In genomic region chr14:77536592-77536991, GRCm38 (mm10) we compare ENCODE assay signal across 21 mouse cellular contexts.
"Had no signal": no experiment of that assay in that cellular context is flagged by ENCODE, and none has a peak within 500 bp of the region (broad histone marks: within the 10 kb centered on the region; RNA-seq: fewer than 3 reads in every experiment).

No protein-coding gene starts in this region.

- H3K4me3 ChIP-seq: limb, embryonic 12.5 days; limb, embryonic 15.5 days; megakaryocyte, embryonic 14.5 days; midbrain, embryonic 10.5 days; midbrain, embryonic 15.5 days; neural tube, embryonic 12.5 days; neural tube, embryonic 15.5 days; stomach, embryonic 15.5 days had no signal

- H3K27ac ChIP-seq: limb, embryonic 12.5 days; limb, embryonic 15.5 days; liver, embryonic 14.5 days; macrophage; midbrain, embryonic 10.5 days; midbrain, embryonic 15.5 days; neural tube, embryonic 12.5 days; neural tube, embryonic 15.5 days; stomach, embryonic 15.5 days had no signal

- ATAC-seq: liver, postnatal 0 days; lung, postnatal 0 days; midbrain, embryonic 15.5 days had no signal

- DNase-seq: kidney, adult 8-10 months; kidney, postnatal 14 days; kidney, postnatal 4 days; liver, postnatal 0 days; lung, embryonic 14.5 days; retina, postnatal 1 day; right cerebral cortex, postnatal 25 days; spleen, adult 18-20 months; thymus, adult 18-20 months; thymus, postnatal 36 days had no signal
